Comparison of ENCODE assay signal across 13 mouse cellular contexts in the genomic region with DNA sequence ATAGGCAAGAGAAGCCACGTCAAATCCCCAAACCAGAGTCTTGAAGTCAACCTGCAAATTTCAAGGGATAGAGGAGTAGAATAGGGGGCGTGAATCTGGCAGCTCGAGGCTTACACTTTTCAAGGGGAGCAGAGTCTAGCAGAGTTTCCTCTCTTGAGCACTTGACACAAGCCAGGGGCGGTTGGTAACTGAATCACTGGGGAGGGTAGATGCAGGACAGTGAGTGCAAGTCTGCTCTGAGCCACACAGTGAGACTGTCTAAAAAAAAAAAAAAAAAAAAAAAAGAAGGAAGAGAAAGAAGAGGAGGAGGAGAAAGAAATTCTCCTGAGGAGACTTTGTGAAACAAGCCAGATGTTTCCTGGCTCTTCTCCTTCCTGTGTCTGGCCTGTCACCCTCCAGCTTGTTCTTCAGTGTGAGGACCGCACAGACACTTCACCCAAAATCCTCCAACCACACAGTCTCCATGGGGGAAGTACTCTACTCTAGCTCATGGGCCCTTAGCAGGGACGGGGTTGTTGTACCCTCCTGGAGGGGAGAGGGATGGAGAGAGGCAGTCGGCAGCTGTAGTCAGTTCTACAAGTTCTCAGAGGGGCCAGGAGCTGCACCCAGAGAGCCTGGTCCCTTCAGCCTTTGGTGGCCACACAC. TPM values are rescaled to one million over a fixed set of nuclear protein-coding genes. Genes with fewer than 3 reads are reported as not detected.
DNase-seq lines count a peak whose midpoint lies in the region; ATAC-seq and TF ChIP-seq lines count a peak whose summit lies in the region.
"Had no signal": no experiment of that assay in that cellular context is flagged by ENCODE, and none has a peak within 500 bp of the region (broad histone marks: within the 10 kb centered on the region; RNA-seq: fewer than 3 reads in every experiment).

No protein-coding gene starts in this region.

- no peaks in the 10 kb centered on the region for H3K4me1 ChIP-seq in kidney, postnatal 0 days (replicated peaks; ENCODE audit: insufficient read depth, low read length)
- H3K4me1 ChIP-seq in kidney, embryonic 14.5 days (ENCODE audit: control insufficient read depth, insufficient read depth, low read length), result no peaks in the 10 kb centered on the region
- peaks cover 40% of the 10 kb centered on the region for H3K4me1 ChIP-seq in embryonic facial prominence, embryonic 14.5 days (ENCODE audit: control insufficient read depth, insufficient read depth, low read length)
- peaks cover 10% of the 10 kb centered on the region; the same call in 1 of the 2 replicates for H3K4me1 ChIP-seq in liver, postnatal 0 days (ENCODE audit: insufficient read depth)

- H3K27ac ChIP-seq in kidney, postnatal 0 days, result peak overlapping the region; percentile 48; the same call in 1 of the 2 replicates
- H3K27ac ChIP-seq in kidney, embryonic 14.5 days (ENCODE audit: low read depth, low read length), result no peak overlapping the region
- peak overlapping the region; percentile 68; the same call in 1 of the 2 replicates for H3K27ac ChIP-seq in embryonic facial prominence, embryonic 14.5 days (replicated peaks; ENCODE audit: low read depth, low read length)
- H3K27ac ChIP-seq in liver, postnatal 0 days (ENCODE audit: low read depth), result peak overlapping the region; percentile 57

- H3K9me3 ChIP-seq in kidney, postnatal 0 days (replicated peaks; ENCODE audit: low read length), result no peaks in the 10 kb centered on the region
- H3K9me3 ChIP-seq in kidney, embryonic 14.5 days (ENCODE audit: control insufficient read depth, low read length), result no peaks in the 10 kb centered on the region
- H3K9me3 ChIP-seq in embryonic facial prominence, embryonic 14.5 days (ENCODE audit: control insufficient read depth, low read length), result no peaks in the 10 kb centered on the region
- no peaks in the 10 kb centered on the region for H3K9me3 ChIP-seq in liver, postnatal 0 days (ENCODE audit: low read length)
- H3K9me3 ChIP-seq: G1E had no signal

- no peaks in the 10 kb centered on the region for H3K27me3 ChIP-seq in kidney, postnatal 0 days (ENCODE audit: insufficient read depth, low read length)
- H3K27me3 ChIP-seq in kidney, embryonic 14.5 days (ENCODE audit: control insufficient read depth, insufficient read depth, low read length), result no peaks in the 10 kb centered on the region
- no peaks in the 10 kb centered on the region for H3K27me3 ChIP-seq in embryonic facial prominence, embryonic 14.5 days (replicated peaks; ENCODE audit: control insufficient read depth, insufficient read depth, low read length)
- no peaks in the 10 kb centered on the region for H3K27me3 ChIP-seq in liver, postnatal 0 days (ENCODE audit: insufficient read depth, low read length)

- no peak for ATAC-seq in kidney, postnatal 0 days (replicated peaks; ENCODE audit: low FRiP score, low read depth)
- ATAC-seq in kidney, embryonic 14.5 days (ENCODE audit: low FRiP score, low TSS enrichment), result no peak
- ATAC-seq in embryonic facial prominence, embryonic 14.5 days (ENCODE audit: low read depth), result 0 out of 2 replicates have a peak, but pooled peaks have one; percentile 34
- peak; percentile 23; the same call in 1 of the 2 replicates for ATAC-seq in liver, postnatal 0 days
- ATAC-seq: forebrain, embryonic 14.5 days had no signal

- 49% methylated on average over 7 of the region's 7 CpGs for WGBS in kidney, postnatal 0 days
- WGBS in kidney, embryonic 14.5 days, result 55% methylated on average over 7 of the region's 7 CpGs
- 39% methylated on average over 7 of the region's 7 CpGs for WGBS in embryonic facial prominence, embryonic 14.5 days
- WGBS in liver, postnatal 0 days (ENCODE audit: insufficient replicate concordance), result 27% methylated on average over 7 of the region's 7 CpGs

- no peaks in the 10 kb centered on the region for H3K36me3 ChIP-seq in kidney, postnatal 0 days (ENCODE audit: insufficient read depth, low read length)
- H3K36me3 ChIP-seq in kidney, embryonic 14.5 days (ENCODE audit: control insufficient read depth, insufficient read depth, low read length), result no peaks in the 10 kb centered on the region
- no peaks in the 10 kb centered on the region for H3K36me3 ChIP-seq in embryonic facial prominence, embryonic 14.5 days (ENCODE audit: control insufficient read depth, insufficient read depth, low read length)
- H3K36me3 ChIP-seq in liver, postnatal 0 days (replicated peaks; ENCODE audit: insufficient read depth, low read length), result no peaks in the 10 kb centered on the region
- H3K36me3 ChIP-seq: G1E had no signal

- H3K9ac ChIP-seq in kidney, postnatal 0 days (ENCODE audit: low read depth, low read length), result no peak overlapping the region
- H3K9ac ChIP-seq in kidney, embryonic 14.5 days (ENCODE audit: low read depth, low read length), result no peak overlapping the region
- H3K9ac ChIP-seq in embryonic facial prominence, embryonic 14.5 days (ENCODE audit: low read depth, low read length), result no peak overlapping the region; the same call in 1 of the 2 replicates
- no peak overlapping the region for H3K9ac ChIP-seq in liver, postnatal 0 days (replicated peaks)

- H3K4me3 ChIP-seq in kidney, postnatal 0 days (replicated peaks; ENCODE audit: low read depth, low read length), result no peak overlapping the region
- H3K4me3 ChIP-seq in kidney, embryonic 14.5 days (ENCODE audit: low read length), result no peak overlapping the region
- H3K4me3 ChIP-seq in embryonic facial prominence, embryonic 14.5 days (ENCODE audit: low read depth, low read length), result no peak overlapping the region
- H3K4me3 ChIP-seq in liver, postnatal 0 days (ENCODE audit: low read depth, low read length), result no peak overlapping the region

- TF ChIP-seq EP300 in liver, postnatal 0 days (IDR thresholded peaks at IDR 0.05; ENCODE audit: low read depth), result no peak

- no peak overlapping the region for H3K4me2 ChIP-seq in kidney, postnatal 0 days (ENCODE audit: low read length)
- no peak overlapping the region for H3K4me2 ChIP-seq in kidney, embryonic 14.5 days (replicated peaks; ENCODE audit: low read depth, low read length)
- H3K4me2 ChIP-seq in embryonic facial prominence, embryonic 14.5 days (ENCODE audit: low read depth, low read length), result no peak overlapping the region
- H3K4me2 ChIP-seq in liver, postnatal 0 days (ENCODE audit: low read depth, low read length), result no peak overlapping the region

- no peak for DNase-seq in kidney, postnatal 0 days (ENCODE audit: low spot score)
- DNase-seq in brain, adult 2 months (ENCODE audit: low read depth, low spot score), result peak; percentile 35
- DNase-seq in embryonic facial prominence, embryonic 14.5 days (ENCODE audit: low spot score), result no peak
- no peak for DNase-seq in liver, postnatal 0 days
- DNase-seq in urinary bladder, postnatal 25 days (ENCODE audit: low spot score), result no peak
- no peak for DNase-seq in lung, postnatal 10 days
- DNase-seq in cerebellum, postnatal 14 days, result no peak
- DNase-seq: cerebellum, postnatal 10 days; layer of hippocampus, postnatal 36 days; right cerebral cortex, postnatal 4 days had no signal

- no peak for TF ChIP-seq CTCF in kidney, postnatal 0 days (IDR thresholded peaks at IDR 0.05; ENCODE audit: low read depth)
- TF ChIP-seq CTCF in liver, postnatal 0 days (IDR thresholded peaks at IDR 0.05; ENCODE audit: low read depth), result no peak

RNA-seq across cellular contexts. Expression of a gene that starts 5.7 kb away (rescaled TPM):
- polyA plus RNA-seq in kidney, postnatal 0 days (2015; fragmentation: Nextera tagmentation; extraction: Ambion mirVana), result 1.6 and 2.0 TPM in 2 replicates
- polyA plus RNA-seq in kidney, embryonic 14.5 days (2014; fragmentation: Nextera tagmentation; extraction: Ambion mirVana), result 0.66 and 1.0 TPM in 2 replicates
- 0.93 and 0.98 TPM in 2 replicates for polyA plus RNA-seq in embryonic facial prominence, embryonic 14.5 days (2014; fragmentation: Nextera tagmentation; extraction: Ambion mirVana)
- 6.8 and 8.2 TPM in 2 replicates for polyA plus RNA-seq in liver, postnatal 0 days (2015; fragmentation: Nextera tagmentation; extraction: Ambion mirVana)
- polyA plus RNA-seq: G1E had no signal

RNA-seq across cellular contexts. Expression of a gene that starts 36.9 kb away (rescaled TPM):
- 263 and 267 TPM in 2 replicates for polyA plus RNA-seq in kidney, postnatal 0 days (2015; fragmentation: Nextera tagmentation; extraction: Ambion mirVana)
- 440 and 481 TPM in 2 replicates for polyA plus RNA-seq in kidney, embryonic 14.5 days (2014; fragmentation: Nextera tagmentation; extraction: Ambion mirVana)
- 246 and 265 TPM in 2 replicates for polyA plus RNA-seq in embryonic facial prominence, embryonic 14.5 days (2014; fragmentation: Nextera tagmentation; extraction: Ambion mirVana)
- polyA plus RNA-seq in liver, postnatal 0 days (2015; fragmentation: Nextera tagmentation; extraction: Ambion mirVana), result 84.3 and 87.4 TPM in 2 replicates

Comparison
In these comparisons a context has a peak if more than half of its experiments do, and no peak if none do; other contexts are left out.
1. ATAC-seq: peak in embryonic facial prominence, embryonic 14.5 days (single experiment) and liver, postnatal 0 days (single experiment); none in kidney, postnatal 0 days (single experiment) and kidney, embryonic 14.5 days (single experiment).